Mouse (Mus musculus) megakaryocyte, embryonic 14.5 days (primary cell): ENCODE measurements around the gene Rfk.

Experiments
- FLI1 ChIP-seq: IDR thresholded peaks from 2 replicates; pipeline ENCODE4 v1.6.1; 2012; ENCODE audit warnings: low read length, inconsistent platforms, mixed read lengths
- GATA1 ChIP-seq: IDR thresholded peaks from 3 replicates; pipeline ENCODE4 v1.6.1; 2012; ENCODE audit warnings: mixed read lengths, low read length, inconsistent platforms, borderline replicate concordance

GRCm38 (mm10) chr19:17386424-17386823, 7.4 kb upstream of the Rfk start:
- no peak for TF ChIP-seq GATA1
- TF ChIP-seq FLI1: no peak
